Mouse (Mus musculus) intestine, embryonic 16.5 days (tissue): Measurements from ENCODE around the gene Tstd3. TPM values are rescaled to one million over a fixed set of nuclear protein-coding genes. Genes with fewer than 3 reads are reported as not detected.
A peak's percentile ranks its signal among the peaks of the same experiment; 100 is the strongest.

Source experiments
- ATAC-seq: fragments of 200-750 bp; cut with Nextera tagmentation; 2 replicates; pipeline ENCODE4 v1.8.0; 2017; ENCODE audit warnings: moderate TSS enrichment, moderate library complexity
- H3K27ac ChIP-seq: fragments of 300-500 bp; sonication (generic); 2 replicates; pipeline ENCODE4 v1.5.1; 2014; ENCODE audit warnings: mild to moderate bottlenecking, low read length
- H3K27me3 ChIP-seq: fragments of 300-500 bp; sonication (generic); replicated peaks from 2 replicates; pipeline ENCODE4 v1.6.1; 2014; ENCODE audit warnings: low read length, control low read depth, mixed read lengths; ENCODE audit not compliant: control insufficient read depth, insufficient read depth
- H3K36me3 ChIP-seq: fragments of 300-500 bp; sonication (generic); 2 replicates; pipeline ENCODE4 v1.6.1; 2014; ENCODE audit warnings: low read length, control low read depth; ENCODE audit not compliant: control insufficient read depth, insufficient read depth
- H3K4me1 ChIP-seq: fragments of 300-500 bp; sonication (generic); 2 replicates; pipeline ENCODE4 v1.6.1; 2014; ENCODE audit warnings: low read length, control low read depth, mixed read lengths; ENCODE audit not compliant: control insufficient read depth, insufficient read depth
- H3K4me2 ChIP-seq: fragments of 300-500 bp; sonication (generic); 2 replicates; pipeline ENCODE4 v1.6.1; 2014; ENCODE audit warnings: low read depth, low read length, control low read depth
- H3K4me3 ChIP-seq: fragments of 300-500 bp; sonication (generic); 2 replicates; pipeline ENCODE4 v1.5.1; 2014; ENCODE audit warnings: mild to moderate bottlenecking, low read length
- H3K9ac ChIP-seq: fragments of 300-500 bp; sonication (generic); 2 replicates; pipeline ENCODE4 v1.6.1; 2014; ENCODE audit warnings: low read depth, low read length
- H3K9me3 ChIP-seq: fragments of 300-500 bp; sonication (generic); 2 replicates; pipeline ENCODE4 v1.6.1; 2016; ENCODE audit warnings: low read length, control low read depth; ENCODE audit not compliant: control insufficient read depth
- WGBS: fragments of 180-500 bp; shearing (Covaris S2); extraction: QIAGEN DNeasy Blood & Tissue Kit; methylation state at CpG from one replicate; pipeline ENCODE4 v1.1.7; 2014; 5-methylcytosine and 5-hydroxymethylcytosine counted together
- polyA plus RNA-seq: library from polyadenylated mRNA; unstranded; fragments of >200 nt; fragmentation: Nextera tagmentation; extraction: Ambion mirVana; gene quantifications from 2 replicates; pipeline ENCODE4 v1.2.1, GENCODE M21; 2015

Gene Tstd3
- 16.2 and 18.0 TPM in 2 replicates for polyA plus RNA-seq

DNA sequence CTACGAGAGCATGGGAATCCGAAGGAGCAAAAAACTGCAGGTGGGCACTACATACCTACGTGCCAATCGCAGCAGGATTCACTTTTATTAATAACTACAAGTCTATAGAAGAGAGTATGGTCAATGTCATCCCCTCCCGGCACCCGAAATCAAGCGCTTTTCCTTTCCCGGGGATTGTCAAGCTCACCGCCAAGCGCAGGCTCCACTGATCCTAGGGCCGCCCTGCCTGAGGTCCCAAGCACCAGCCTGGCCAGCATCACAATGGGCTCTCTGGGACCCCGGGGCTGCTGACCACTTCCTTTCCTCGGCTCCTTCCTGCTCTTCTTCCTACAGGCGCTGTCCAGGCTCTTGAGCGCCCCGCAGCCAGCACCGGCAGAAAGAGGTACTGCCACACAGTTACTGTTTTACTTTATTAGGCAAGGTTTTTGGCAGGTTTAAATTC lies at the start of gene Tstd3, which contains the start of gene Usp45:
Gene Tstd3, minus strand, starts transcription at position 350 of the 442 bp plus-strand sequence.
Gene Usp45, plus strand, starts transcription at position 294 of the 442 bp plus-strand sequence.
- H3K4me1 ChIP-seq: no peaks in the 10 kb centered on the region
- H3K36me3 ChIP-seq: no peaks in the 10 kb centered on the region
- peak within 1 kb of the TSS; percentile 60 for H3K4me3 ChIP-seq
- H3K27ac ChIP-seq: no peak within 1 kb of the TSS
- H3K27me3 ChIP-seq: no peaks in the 10 kb centered on the region
- peak within 1 kb of the TSS; percentile 68 for H3K9ac ChIP-seq
- peak within 1 kb of the TSS; percentile 55 for H3K4me2 ChIP-seq
- peak; percentile 85 for ATAC-seq
- H3K9me3 ChIP-seq: no peaks in the 10 kb centered on the region
- 2% methylated on average over 17 of the region's 17 CpGs for WGBS

DNA sequence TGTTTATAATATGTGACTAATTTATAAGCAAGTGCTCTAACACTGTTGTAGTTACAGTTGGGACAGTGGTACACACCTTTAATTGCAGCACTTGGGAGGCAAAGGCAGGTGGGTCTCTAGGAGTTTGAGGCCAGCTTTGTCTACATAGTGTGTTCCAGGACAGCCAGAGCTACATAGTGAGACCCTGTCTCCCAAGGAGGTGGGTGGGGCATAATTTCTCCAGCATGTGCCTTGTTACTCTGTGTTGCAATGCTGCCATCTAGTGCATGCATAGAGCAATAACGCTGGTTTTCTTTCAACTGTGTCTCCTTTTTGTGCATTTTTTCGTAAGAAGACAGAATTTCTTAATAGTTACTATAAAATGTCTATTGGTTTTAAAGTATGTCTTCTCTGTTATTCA lies 47.0 kb upstream of the Tstd3 start:
- Histone ChIP-seq H3K4me3 (no peak overlapping the region), H3K9me3 (no peaks in the 10 kb centered on the region), H3K4me1 (no peaks in the 10 kb centered on the region), H3K27me3 (no peaks in the 10 kb centered on the region), H3K4me2 (no peak overlapping the region), H3K27ac (no peak overlapping the region), H3K9ac (no peak overlapping the region), H3K36me3 (peaks cover 2% of the 10 kb centered on the region; the same call in 1 of the 2 replicates)
- peak; percentile 46; the same call in 1 of the 2 replicates for ATAC-seq
- 43% methylated on average over 2 of the region's 2 CpGs for WGBS

GRCm38 (mm10) chr4:21812635-21813034 lies 45.6 kb upstream of the Tstd3 start:
- no peak overlapping the region for H3K9ac ChIP-seq
- H3K4me1 ChIP-seq: no peaks in the 10 kb centered on the region
- no peak overlapping the region for H3K27ac ChIP-seq
- H3K9me3 ChIP-seq: no peaks in the 10 kb centered on the region
- no peak overlapping the region for H3K4me2 ChIP-seq
- no peak overlapping the region for H3K4me3 ChIP-seq
- H3K36me3 ChIP-seq: peaks cover 2% of the 10 kb centered on the region; the same call in 1 of the 2 replicates
- ATAC-seq: no peak
- H3K27me3 ChIP-seq: no peaks in the 10 kb centered on the region
- 90% methylated on average over 6 of the region's 6 CpGs for whole genome bisulfite sequencing

- peak; percentile 60 for ATAC-seq
- WGBS: 69% methylated on average over 3 of the region's 3 CpGs
- no peaks in the 10 kb centered on the region for H3K27me3 ChIP-seq
Measured at GRCm38 (mm10) chr4:21810608-21811007, 43.6 kb upstream of the Tstd3 start.

DNA sequence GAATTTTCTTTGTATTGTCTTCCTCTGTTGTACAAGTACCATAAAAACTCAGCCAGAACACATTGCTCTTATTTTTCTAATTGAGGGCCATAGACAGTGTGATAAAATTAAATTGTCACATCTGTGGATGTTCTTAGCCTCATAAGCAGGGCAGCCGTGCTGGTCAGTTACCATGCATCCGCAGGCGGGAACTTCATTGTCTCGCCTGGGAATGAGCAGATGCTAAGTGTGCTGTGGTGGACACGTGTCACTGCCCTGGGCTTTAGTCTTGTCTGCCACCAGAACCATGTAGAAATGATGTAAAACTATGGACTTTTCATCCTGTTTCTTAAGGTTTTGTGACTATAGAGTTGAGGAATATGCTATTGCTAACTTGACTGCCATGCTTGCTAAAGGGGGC lies 40.2 kb upstream of the Tstd3 start:
- H3K4me1 ChIP-seq: no peaks in the 10 kb centered on the region
- H3K27ac ChIP-seq: no peak overlapping the region
- no peaks in the 10 kb centered on the region for H3K9me3 ChIP-seq
- 0 out of 2 replicates have a peak, but pooled peaks cover 5% of the 10 kb centered on the region for H3K36me3 ChIP-seq
- no peak overlapping the region for H3K4me2 ChIP-seq
- H3K4me3 ChIP-seq: no peak overlapping the region
- H3K27me3 ChIP-seq: no peaks in the 10 kb centered on the region
- H3K9ac ChIP-seq: no peak overlapping the region
- WGBS: 80% methylated on average over 5 of the region's 5 CpGs
- ATAC-seq: no peak

More at GRCm38 (mm10) chr4:21810608-21811007, 43.6 kb upstream of the Tstd3 start:
- H3K4me1 ChIP-seq: no peaks in the 10 kb centered on the region
- H3K27ac ChIP-seq: no peak overlapping the region
- H3K4me3 ChIP-seq: no peak overlapping the region
- no peak overlapping the region for H3K9ac ChIP-seq
- H3K36me3 ChIP-seq: peaks cover 2% of the 10 kb centered on the region; the same call in 1 of the 2 replicates
- no peak overlapping the region for H3K4me2 ChIP-seq
- H3K9me3 ChIP-seq: no peaks in the 10 kb centered on the region

GRCm38 (mm10) chr4:21801620-21802019 lies 34.6 kb upstream of the Tstd3 start:
- ATAC-seq: no peak
- no peak overlapping the region for H3K9ac ChIP-seq
- no peaks in the 10 kb centered on the region for H3K4me1 ChIP-seq
- peaks cover 3% of the 10 kb centered on the region; the same call in 1 of the 2 replicates for H3K36me3 ChIP-seq
- WGBS: 92% methylated on average over 2 of the region's 2 CpGs
- H3K9me3 ChIP-seq: no peaks in the 10 kb centered on the region
- no peak overlapping the region for H3K4me3 ChIP-seq
- H3K4me2 ChIP-seq: no peak overlapping the region
- no peak overlapping the region for H3K27ac ChIP-seq
- H3K27me3 ChIP-seq: no peaks in the 10 kb centered on the region

DNA sequence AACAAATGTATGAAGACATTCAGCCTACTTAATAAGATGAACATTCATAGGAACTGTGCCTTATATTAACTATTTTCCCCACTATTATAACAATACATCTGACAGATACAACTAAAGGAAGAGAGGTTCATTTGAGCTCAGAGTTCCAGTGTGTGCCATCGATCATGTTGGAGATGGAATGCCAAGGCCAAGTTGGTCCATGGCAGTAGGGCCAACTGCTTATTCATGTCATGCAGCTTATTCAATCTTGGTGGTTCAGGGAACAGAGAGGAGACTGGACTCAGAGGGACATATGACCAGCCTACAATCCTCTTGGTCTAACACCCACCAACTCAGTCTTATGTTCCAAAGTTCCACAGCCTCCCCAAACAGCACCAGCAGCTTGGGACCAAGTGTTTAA lies 34.0 kb upstream of the Tstd3 start:
- ATAC-seq: no peak
- Histone ChIP-seq H3K9me3 (no peaks in the 10 kb centered on the region), H3K27ac (no peak overlapping the region), H3K4me2 (no peak overlapping the region), H3K4me3 (no peak overlapping the region), H3K9ac (no peak overlapping the region), H3K27me3 (no peaks in the 10 kb centered on the region), H3K36me3 (peaks cover 3% of the 10 kb centered on the region; the same call in 1 of the 2 replicates), H3K4me1 (no peaks in the 10 kb centered on the region)
- 98% methylated on average over 1 of the region's 1 CpGs for WGBS

- no peak for ATAC-seq
- Histone ChIP-seq H3K9ac (no peak overlapping the region), H3K4me1 (no peaks in the 10 kb centered on the region), H3K27ac (no peak overlapping the region), H3K9me3 (no peaks in the 10 kb centered on the region), H3K4me2 (no peak overlapping the region), H3K27me3 (no peaks in the 10 kb centered on the region), H3K36me3 (peaks cover 3% of the 10 kb centered on the region; the same call in 1 of the 2 replicates), H3K4me3 (no peak overlapping the region)
- 39% methylated on average over 3 of the region's 3 CpGs for WGBS
Measured at GRCm38 (mm10) chr4:21793631-21794030, 26.6 kb upstream of the Tstd3 start.

- no peaks in the 10 kb centered on the region for H3K27me3 ChIP-seq
- 90% methylated on average over 4 of the region's 4 CpGs for WGBS
Measured at GRCm38 (mm10) chr4:21789836-21790235, 22.8 kb upstream of the Tstd3 start.

DNA sequence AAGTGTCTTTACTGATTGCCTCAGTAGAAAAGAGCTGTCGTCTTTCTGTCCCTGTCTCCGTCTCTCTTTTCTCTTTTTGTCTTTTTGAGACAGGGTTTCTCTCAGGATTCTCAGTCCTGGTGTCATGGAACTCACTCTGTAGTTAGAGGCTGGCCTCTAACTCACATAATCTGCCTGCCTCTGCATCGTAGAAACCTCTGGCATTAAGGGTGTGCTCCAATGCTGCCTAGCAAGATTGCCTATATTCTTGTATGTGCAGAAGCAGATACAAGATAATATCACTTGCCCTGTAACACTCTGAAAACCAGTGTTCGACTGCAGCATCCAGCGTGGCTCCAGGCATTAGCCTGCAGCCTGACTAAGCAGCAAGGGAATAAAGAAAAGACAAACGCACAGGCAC lies 21.9 kb upstream of the Tstd3 start:
- no peak overlapping the region for H3K4me2 ChIP-seq
- H3K9me3 ChIP-seq: no peaks in the 10 kb centered on the region
- 91% methylated on average over 6 of the region's 6 CpGs for WGBS
- peaks cover 12% of the 10 kb centered on the region; the same call in 1 of the 2 replicates for H3K36me3 ChIP-seq
- no peak overlapping the region for H3K4me3 ChIP-seq
- no peak for ATAC-seq
- no peak overlapping the region for H3K9ac ChIP-seq
- H3K27me3 ChIP-seq: no peaks in the 10 kb centered on the region
- H3K27ac ChIP-seq: no peak overlapping the region
- H3K4me1 ChIP-seq: no peaks in the 10 kb centered on the region

More at GRCm38 (mm10) chr4:21789836-21790235, 22.8 kb upstream of the Tstd3 start:
- Histone ChIP-seq H3K4me2 (no peak overlapping the region), H3K4me1 (no peaks in the 10 kb centered on the region), H3K9me3 (no peaks in the 10 kb centered on the region), H3K27ac (no peak overlapping the region), H3K9ac (no peak overlapping the region), H3K4me3 (no peak overlapping the region), H3K36me3 (peaks cover 12% of the 10 kb centered on the region; the same call in 1 of the 2 replicates)
- no peak for ATAC-seq
